Mouse (Mus musculus) thymus, postnatal 4 days (tissue): ENCODE data around the gene Asb7.

Experiments used
- DNase-seq: peaks from one replicate; pipeline ENCODE4 v3.0.0; 2021

The Asb7 gene

GRCm38 (mm10) chr7:66689294-66689619, at the start of gene Asb7:
Gene Asb7, minus strand, starts transcription at chr7:66689596.
- no peak for DNase-seq

- DNase-seq, result no peak
Measured at GRCm38 (mm10) chr7:66737418-66737817, 48.0 kb upstream of the Asb7 start.

GRCm38 (mm10) chr7:66734993-66735392, 45.6 kb upstream of the Asb7 start:
- no peak for DNase-seq

- no peak for DNase-seq
Measured at GRCm38 (mm10) chr7:66734466-66734865, 45.1 kb upstream of the Asb7 start.

- no peak for DNase-seq
Measured at GRCm38 (mm10) chr7:66733882-66734281, 44.5 kb upstream of the Asb7 start.

GRCm38 (mm10) chr7:66733431-66733830, 44.0 kb upstream of the Asb7 start:
- no peak for DNase-seq

GRCm38 (mm10) chr7:66729232-66729631, 39.8 kb upstream of the Asb7 start:
- no peak for DNase-seq

GRCm38 (mm10) chr7:66728072-66728471, 38.7 kb upstream of the Asb7 start:
- DNase-seq, result no peak

GRCm38 (mm10) chr7:66724954-66725353, 35.6 kb upstream of the Asb7 start:
- no peak for DNase-seq

- DNase-seq, result no peak
Measured at GRCm38 (mm10) chr7:66724514-66724913, 35.1 kb upstream of the Asb7 start.

GRCm38 (mm10) chr7:66711166-66711565, 21.8 kb upstream of the Asb7 start:
- DNase-seq, result no peak

- DNase-seq, result no peak
Measured at GRCm38 (mm10) chr7:66704631-66705030, 15.2 kb upstream of the Asb7 start.

GRCm38 (mm10) chr7:66702721-66703120, 13.3 kb upstream of the Asb7 start:
- DNase-seq, result no peak

GRCm38 (mm10) chr7:66694467-66694866, 5.1 kb upstream of the Asb7 start:
- no peak for DNase-seq

- peak; percentile 95 for DNase-seq
Measured at GRCm38 (mm10) chr7:66689620-66690360, 394 bp upstream of the Asb7 start, which contains the start of gene Lins1. Gene Lins1, plus strand, starts transcription at chr7:66689889.

- DNase-seq, result no peak
Measured at GRCm38 (mm10) chr7:66688721-66689120, 675 bp downstream of the Asb7 start.

- no peak for DNase-seq
Measured at GRCm38 (mm10) chr7:66682119-66682863, 7.1 kb downstream of the Asb7 start.

GRCm38 (mm10) chr7:66675800-66676199, 13.6 kb downstream of the Asb7 start:
- DNase-seq, result no peak

GRCm38 (mm10) chr7:66667064-66667463, 22.3 kb downstream of the Asb7 start:
- DNase-seq, result no peak

- no peak for DNase-seq
Measured at GRCm38 (mm10) chr7:66663548-66663947, 25.8 kb downstream of the Asb7 start.

GRCm38 (mm10) chr7:66661572-66661971, 27.8 kb downstream of the Asb7 start:
- DNase-seq, result peak; percentile 76

- no peak for DNase-seq
Measured at GRCm38 (mm10) chr7:66660972-66661371, 28.4 kb downstream of the Asb7 start.

- no peak for DNase-seq
Measured at GRCm38 (mm10) chr7:66660291-66660690, 29.1 kb downstream of the Asb7 start.

- DNase-seq, result no peak
Measured at GRCm38 (mm10) chr7:66655471-66655870, 33.9 kb downstream of the Asb7 start.
